Mouse (Mus musculus) embryonic fibroblast, embryonic 13.5 days (primary cell): Measurements from ENCODE around the gene Commd1.

ENCODE experiments used
- CTCF ChIP-seq: IDR thresholded peaks from 2 replicates; pipeline ENCODE4 v1.5.1; 2011; ENCODE audit warnings: mild to moderate bottlenecking, control low read depth, low read length, moderate library complexity, borderline replicate concordance; ENCODE audit not compliant: insufficient read depth
- POLR2A ChIP-seq: IDR thresholded peaks from 2 replicates; pipeline ENCODE4 v1.6.1; 2011; ENCODE audit warnings: low read depth, mild to moderate bottlenecking, control low read depth, low read length, moderate library complexity

DNA sequence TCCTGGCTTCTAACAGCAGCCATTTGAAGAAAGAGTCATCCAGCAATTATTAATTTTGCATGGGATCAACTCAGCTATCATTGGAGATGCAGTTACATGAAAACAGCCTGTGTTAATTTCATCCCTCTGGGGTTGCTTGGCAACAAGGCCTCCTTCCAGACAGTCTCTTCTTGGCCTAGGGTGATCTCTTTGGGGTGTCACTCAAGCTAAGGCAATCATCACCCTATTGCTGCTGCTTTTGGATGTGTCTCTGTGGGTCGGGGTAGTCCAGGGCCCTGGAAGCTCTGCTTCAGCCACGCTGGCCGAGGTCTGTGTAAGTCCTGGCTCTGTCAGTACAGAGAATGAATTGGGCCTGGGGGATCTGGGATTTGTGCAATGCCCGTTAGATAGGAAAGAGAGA, 106.9 kb downstream of the Commd1 start:
- no peak for TF ChIP-seq CTCF
- TF ChIP-seq POLR2A: no peak
